Mouse (Mus musculus) midbrain, embryonic 14.5 days (tissue): Measurements from ENCODE around the gene Flt4. TPM values are rescaled to one million over a fixed set of nuclear protein-coding genes. Genes with fewer than 3 reads are reported as not detected.
A peak's percentile ranks its signal among the peaks of the same experiment; 100 is the strongest.

Experiments
- ATAC-seq: fragments of 200-750 bp; cut with Nextera tagmentation; 2 replicates; pipeline ENCODE4 v1.8.0; 2017; ENCODE audit warnings: moderate number of reproducible peaks, moderate library complexity; ENCODE audit not compliant: low FRiP score, low TSS enrichment
- DNase-seq: peaks from one replicate; pipeline ENCODE4 v3.0.0-alpha.2; 2015
- H3K27ac ChIP-seq: fragments of 300-500 bp; sonication (generic); replicated peaks from 2 replicates; pipeline ENCODE4 v1.5.1; 2014; ENCODE audit warnings: mild to moderate bottlenecking, low read depth, low read length, moderate library complexity
- H3K27me3 ChIP-seq: fragments of 300-500 bp; sonication (generic); 2 replicates; pipeline ENCODE4 v1.6.1; 2014; ENCODE audit warnings: low read length, control low read depth, mixed read lengths; ENCODE audit not compliant: control insufficient read depth, insufficient read depth
- H3K36me3 ChIP-seq: fragments of 300-500 bp; sonication (generic); 2 replicates; pipeline ENCODE4 v1.6.1; 2014; ENCODE audit warnings: low read length, control low read depth; ENCODE audit not compliant: control insufficient read depth, insufficient read depth
- H3K4me1 ChIP-seq: fragments of 300-500 bp; sonication (generic); 2 replicates; pipeline ENCODE4 v1.6.1; 2014; ENCODE audit warnings: mild to moderate bottlenecking, antibody characterized with exemption, low read length, control low read depth; ENCODE audit not compliant: control insufficient read depth, insufficient read depth
- H3K4me2 ChIP-seq: fragments of 300-500 bp; sonication (generic); 2 replicates; pipeline ENCODE4 v1.6.1; 2014; ENCODE audit warnings: mild to moderate bottlenecking, low read length, moderate library complexity
- H3K4me3 ChIP-seq: fragments of 300-500 bp; sonication (generic); replicated peaks from 2 replicates; pipeline ENCODE4 v1.5.1; 2014; ENCODE audit warnings: low read depth, low read length
- H3K9ac ChIP-seq: fragments of 300-500 bp; sonication (generic); replicated peaks from 2 replicates; pipeline ENCODE4 v1.6.1; 2014; ENCODE audit warnings: mild to moderate bottlenecking, low read length, moderate library complexity
- H3K9me3 ChIP-seq: fragments of 300-500 bp; sonication (generic); 2 replicates; pipeline ENCODE4 v1.6.1; 2016; ENCODE audit warnings: low read length, control low read depth, mixed read lengths; ENCODE audit not compliant: control insufficient read depth
- WGBS: fragments of 180-500 bp; shearing (Covaris S2); extraction: QIAGEN DNeasy Blood & Tissue Kit; methylation state at CpG from one replicate; pipeline ENCODE4 v1.1.7; 2014; 5-methylcytosine and 5-hydroxymethylcytosine counted together
- polyA plus RNA-seq: library from polyadenylated mRNA; unstranded; fragments of >200 nt; fragmentation: Nextera tagmentation; extraction: Ambion mirVana; gene quantifications from 2 replicates; pipeline ENCODE4 v1.2.1, GENCODE M21; 2014

Flt4 gene
- polyA plus RNA-seq, 1 experiment from 2014 or later, result 2.1 TPM

DNA sequence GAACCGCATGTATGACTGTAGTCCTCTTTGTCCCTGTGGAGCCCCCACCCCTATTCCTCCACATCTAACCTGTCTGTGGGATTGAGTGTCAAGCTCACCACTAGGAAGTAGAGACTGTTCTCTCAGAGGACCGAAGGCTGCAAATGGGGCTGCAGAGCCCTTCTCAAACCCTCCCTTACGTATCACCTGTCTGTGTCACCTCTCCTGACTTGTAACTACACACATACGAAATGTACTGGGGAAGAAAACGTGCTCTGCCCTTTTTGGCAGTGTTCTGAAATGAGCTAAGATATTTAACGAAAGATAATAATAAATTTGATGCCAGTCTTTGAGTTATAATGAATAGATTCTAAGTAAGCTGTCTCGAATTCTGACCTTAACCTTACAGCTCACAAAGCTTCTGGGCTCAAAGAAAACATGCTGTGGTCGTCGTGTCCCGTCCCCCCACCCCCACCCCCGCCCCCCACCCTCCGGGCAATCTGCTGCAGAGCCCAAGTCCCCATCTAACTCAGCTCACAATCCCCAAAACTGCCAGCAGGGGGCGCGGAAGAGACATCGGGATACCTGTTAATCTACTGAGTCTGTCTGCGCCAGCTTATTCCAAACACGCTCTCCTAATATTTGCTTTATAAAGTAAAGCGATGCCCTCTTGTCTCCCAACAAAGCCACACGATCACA lies 43.5 kb downstream of the Flt4 start:
- WGBS, result 27% methylated on average over 19 of the region's 19 CpGs
- DNase-seq (peak; percentile 89), ATAC-seq (peak; percentile 68; the same call in 1 of the 2 replicates)
- Histone ChIP-seq H3K4me3 (no peak overlapping the region), H3K27me3 (no peaks in the 10 kb centered on the region), H3K9ac (no peak overlapping the region; the same call in 1 of the 2 replicates), H3K4me2 (peak overlapping the region; percentile 43), H3K27ac (no peak overlapping the region), H3K4me1 (0 out of 2 replicates have a peak, but pooled peaks cover 3% of the 10 kb centered on the region), H3K9me3 (no peaks in the 10 kb centered on the region), H3K36me3 (no peaks in the 10 kb centered on the region)

DNA sequence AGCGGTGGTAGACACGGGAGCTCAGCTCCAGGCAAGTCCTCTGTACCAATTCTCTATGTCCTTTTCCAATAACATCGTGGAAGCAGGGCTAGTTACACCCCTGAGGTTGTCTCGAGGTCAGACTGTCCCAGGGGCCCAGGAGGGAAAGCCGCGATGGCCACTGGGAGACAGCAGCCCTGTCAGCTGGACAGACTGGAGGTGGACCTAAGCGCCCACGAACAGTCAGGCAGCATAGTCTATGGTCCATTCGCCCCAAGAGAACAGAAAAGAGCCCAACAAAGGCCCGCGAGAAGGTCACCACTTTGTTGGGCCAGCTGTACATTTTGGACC lies 44.0 kb downstream of the Flt4 start:
- DNase-seq (no peak), ATAC-seq (no peak)
- Histone ChIP-seq H3K4me2 (peak overlapping the region; percentile 43), H3K27ac (no peak overlapping the region), H3K9me3 (no peaks in the 10 kb centered on the region), H3K4me3 (no peak overlapping the region), H3K27me3 (no peaks in the 10 kb centered on the region), H3K36me3 (no peaks in the 10 kb centered on the region), H3K4me1 (0 out of 2 replicates have a peak, but pooled peaks cover 3% of the 10 kb centered on the region), H3K9ac (no peak overlapping the region; the same call in 1 of the 2 replicates)
- WGBS, result 43% methylated on average over 11 of the region's 11 CpGs

DNA sequence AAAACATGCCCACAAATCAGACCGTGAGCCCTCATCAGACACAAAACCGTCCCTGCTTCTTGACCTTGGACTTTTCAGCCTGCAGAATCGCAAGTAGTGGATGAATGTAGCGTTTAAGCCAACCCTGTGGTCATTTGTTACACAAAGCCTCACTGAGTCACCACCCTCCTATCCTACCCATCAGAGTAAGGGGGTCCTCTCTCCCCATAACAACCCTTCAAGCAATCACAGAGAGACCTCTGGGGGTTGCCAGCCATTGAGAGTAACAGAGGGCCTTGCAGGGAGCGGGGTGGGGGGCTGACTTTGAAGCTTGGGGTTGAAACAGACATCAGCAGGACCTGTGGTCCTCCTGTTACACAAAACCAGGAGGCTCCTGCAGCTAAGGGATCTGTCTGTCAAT lies 45.6 kb downstream of the Flt4 start:
- Histone ChIP-seq H3K27ac (no peak overlapping the region), H3K9me3 (no peaks in the 10 kb centered on the region), H3K4me2 (no peak overlapping the region), H3K4me3 (no peak overlapping the region), H3K36me3 (no peaks in the 10 kb centered on the region), H3K9ac (no peak overlapping the region), H3K27me3 (no peaks in the 10 kb centered on the region), H3K4me1 (0 out of 2 replicates have a peak, but pooled peaks cover 3% of the 10 kb centered on the region)
- DNase-seq (no peak), ATAC-seq (no peak)
- WGBS, result 89% methylated on average over 5 of the region's 5 CpGs

DNA sequence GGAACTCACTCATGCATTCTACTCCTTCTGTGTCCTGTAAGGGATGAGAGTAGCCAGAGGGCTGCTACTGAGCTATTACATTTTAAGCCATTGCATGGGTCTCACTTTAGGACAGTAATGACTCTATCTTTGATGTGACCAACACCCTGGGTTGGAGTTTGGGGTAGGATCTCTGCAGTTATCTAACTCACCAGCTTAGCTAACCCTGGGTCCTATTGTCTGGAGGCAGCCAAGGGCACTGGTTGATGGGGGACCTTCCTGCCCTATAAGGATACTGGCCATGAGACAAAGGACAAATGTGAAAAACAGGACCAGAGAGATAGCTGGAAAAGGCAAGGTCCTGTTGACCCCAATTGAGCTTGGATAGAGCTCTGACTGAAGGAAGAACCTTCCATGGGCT lies 46.4 kb downstream of the Flt4 start:
- ATAC-seq (no peak), DNase-seq (no peak)
- Histone ChIP-seq H3K4me3 (no peak overlapping the region), H3K27me3 (no peaks in the 10 kb centered on the region), H3K4me1 (0 out of 2 replicates have a peak, but pooled peaks cover 3% of the 10 kb centered on the region), H3K9ac (no peak overlapping the region), H3K9me3 (no peaks in the 10 kb centered on the region), H3K4me2 (no peak overlapping the region), H3K27ac (no peak overlapping the region), H3K36me3 (no peaks in the 10 kb centered on the region)

DNA sequence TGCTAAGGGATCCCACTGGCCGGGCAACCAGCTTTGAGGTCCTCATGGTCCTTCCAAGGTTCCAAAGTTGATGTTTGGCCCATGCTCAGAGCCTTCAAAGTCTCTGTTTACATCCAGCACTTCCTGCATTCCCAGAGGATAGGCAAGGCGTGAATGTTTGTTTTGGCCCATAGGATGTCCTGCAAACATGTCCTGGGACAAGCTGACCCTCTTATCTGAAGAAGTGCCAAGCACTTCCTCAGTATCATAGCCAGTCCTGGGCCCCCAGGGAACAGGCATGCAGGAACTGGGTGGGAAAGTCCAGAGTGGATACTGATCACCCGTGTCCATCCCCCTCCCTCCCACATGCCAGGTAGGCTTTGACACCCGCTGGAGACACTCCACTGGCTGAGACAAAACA lies 49.0 kb downstream of the Flt4 start:
- no peaks in the 10 kb centered on the region for H3K36me3 ChIP-seq
- ATAC-seq (no peak), DNase-seq (no peak)
- H3K27me3 ChIP-seq, result no peaks in the 10 kb centered on the region
- H3K27ac ChIP-seq, result no peak overlapping the region
- no peak overlapping the region for H3K9ac ChIP-seq
- no peak overlapping the region for H3K4me2 ChIP-seq
- 84% methylated on average over 4 of the region's 4 CpGs for WGBS
- H3K9me3 ChIP-seq, result no peaks in the 10 kb centered on the region
- H3K4me3 ChIP-seq, result no peak overlapping the region
- 0 out of 2 replicates have a peak, but pooled peaks cover under 1% of the 10 kb centered on the region for H3K4me1 ChIP-seq

DNA sequence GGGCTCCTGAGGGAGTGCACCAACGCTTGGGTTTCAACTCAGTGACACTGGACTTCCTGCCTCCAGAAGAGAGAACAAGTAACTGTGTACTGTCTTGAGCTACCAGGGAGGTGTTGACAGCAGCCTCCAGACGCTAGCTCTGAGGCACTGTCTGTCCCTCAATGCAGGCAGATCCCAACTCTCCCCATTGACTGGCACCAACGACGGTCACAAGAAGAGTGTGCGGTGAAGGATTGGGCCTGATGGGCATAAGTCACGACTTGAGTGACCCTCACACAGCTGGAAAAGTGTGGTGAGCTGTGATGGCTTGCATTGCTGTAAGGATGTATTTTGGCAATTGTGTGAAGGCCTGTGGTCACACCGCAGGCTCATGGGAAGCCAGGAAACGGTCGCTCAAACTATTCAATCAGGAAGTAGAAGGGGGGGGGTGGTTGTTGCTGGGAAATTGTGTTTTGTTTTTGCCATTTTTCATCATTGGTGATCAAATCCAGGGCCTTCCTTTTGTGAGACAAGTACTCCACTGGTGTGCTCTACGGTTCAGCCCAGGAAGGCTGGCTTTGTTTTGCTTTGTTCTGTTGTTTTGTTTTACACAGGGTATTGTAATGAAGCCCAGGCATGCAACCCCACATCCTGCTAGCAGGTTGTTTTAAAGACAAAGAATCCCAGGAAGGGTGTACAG lies 49.9 kb downstream of the Flt4 start:
- ATAC-seq (no peak), DNase-seq (no peak)
- H3K9ac ChIP-seq, result no peak overlapping the region
- no peak overlapping the region for H3K27ac ChIP-seq
- H3K4me2 ChIP-seq, result no peak overlapping the region
- no peak overlapping the region for H3K4me3 ChIP-seq
- no peaks in the 10 kb centered on the region for H3K36me3 ChIP-seq
- WGBS, result 72% methylated on average over 10 of the region's 10 CpGs
- no peaks in the 10 kb centered on the region for H3K9me3 ChIP-seq
- no peaks in the 10 kb centered on the region for H3K27me3 ChIP-seq
- no peaks in the 10 kb centered on the region for H3K4me1 ChIP-seq

DNA sequence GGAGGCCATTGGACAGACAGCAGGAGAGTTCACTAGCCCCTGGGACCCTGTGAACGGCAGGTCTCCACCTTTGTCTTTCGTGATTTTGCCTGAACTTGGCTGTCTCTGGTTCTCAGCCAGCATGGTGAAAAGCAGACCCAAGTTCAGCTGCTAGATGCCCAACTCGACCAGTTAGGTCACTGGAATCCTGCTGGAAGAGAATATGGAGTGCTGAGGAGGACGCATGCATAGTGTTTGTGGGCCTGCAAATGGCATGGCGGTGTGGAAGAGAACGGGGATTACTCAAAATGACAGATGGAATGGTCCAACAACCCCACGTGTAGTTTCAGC lies 50.4 kb downstream of the Flt4 start:
- no peak for ATAC-seq
- no peak for DNase-seq
- no peaks in the 10 kb centered on the region for H3K9me3 ChIP-seq
- no peaks in the 10 kb centered on the region for H3K4me1 ChIP-seq
- no peak overlapping the region for H3K4me3 ChIP-seq
- no peaks in the 10 kb centered on the region for H3K27me3 ChIP-seq
- H3K9ac ChIP-seq, result no peak overlapping the region
- no peaks in the 10 kb centered on the region for H3K36me3 ChIP-seq
- 73% methylated on average over 7 of the region's 7 CpGs for WGBS
- H3K27ac ChIP-seq, result no peak overlapping the region
- no peak overlapping the region for H3K4me2 ChIP-seq

DNA sequence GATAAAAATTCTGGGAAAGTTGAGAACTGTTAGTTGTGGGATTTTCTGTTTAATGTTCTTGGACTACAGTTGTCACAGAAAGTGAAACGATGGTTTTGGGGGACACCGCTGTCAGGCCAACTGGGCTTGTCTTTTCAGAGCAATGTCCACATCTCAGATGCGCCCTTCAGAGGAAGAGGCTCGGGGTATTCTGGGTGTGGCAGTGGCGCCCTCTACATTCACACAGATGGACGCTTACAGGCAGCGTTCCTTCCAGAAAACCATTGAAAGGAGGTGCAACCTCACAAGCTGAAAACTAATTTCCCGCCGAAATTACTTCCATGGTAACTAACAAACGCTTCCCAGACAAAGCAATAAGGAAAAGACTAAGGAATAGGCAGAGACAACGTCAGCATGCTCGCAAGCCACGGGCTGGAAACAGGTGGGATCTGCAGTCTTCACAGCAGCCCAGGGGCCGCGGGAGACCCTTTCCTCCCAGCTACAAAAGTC lies 53.3 kb downstream of the Flt4 start:
- H3K36me3 ChIP-seq, result no peaks in the 10 kb centered on the region
- H3K27ac ChIP-seq, result no peak overlapping the region
- H3K9ac ChIP-seq, result no peak overlapping the region
- H3K4me3 ChIP-seq, result no peak overlapping the region
- no peaks in the 10 kb centered on the region for H3K4me1 ChIP-seq
- H3K27me3 ChIP-seq, result no peaks in the 10 kb centered on the region
- no peaks in the 10 kb centered on the region for H3K9me3 ChIP-seq
- ATAC-seq, result no peak
- 62% methylated on average over 15 of the region's 15 CpGs for WGBS
- DNase-seq, result no peak
- no peak overlapping the region for H3K4me2 ChIP-seq

DNA sequence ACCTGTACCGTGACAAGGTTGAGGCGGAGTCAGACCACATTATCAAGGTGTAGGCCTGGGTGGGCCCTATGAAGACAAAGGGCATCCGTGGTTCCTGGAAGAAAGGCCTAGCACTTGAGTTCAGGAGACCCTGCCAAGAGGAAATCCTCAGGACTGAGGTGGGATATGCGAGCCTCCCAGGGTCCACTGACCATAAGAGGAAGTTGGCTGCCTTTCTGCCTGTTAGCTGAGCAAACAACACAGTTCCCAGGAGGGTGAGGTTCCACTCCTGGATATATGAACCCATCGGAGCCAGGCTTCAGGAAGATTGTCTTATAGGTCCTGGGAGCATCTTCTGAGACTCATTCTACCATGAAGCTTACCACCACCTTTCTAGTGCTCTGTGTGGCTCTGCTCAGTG lies 54.2 kb downstream of the Flt4 start, which contains the start of gene Scgb3a1:
TSS of gene Scgb3a1 (plus strand) at position 301 of the 400 bp plus-strand sequence.
- H3K27me3 ChIP-seq, result no peaks in the 10 kb centered on the region
- WGBS, result 86% methylated on average over 5 of the region's 5 CpGs
- no peaks in the 10 kb centered on the region for H3K4me1 ChIP-seq
- no peaks in the 10 kb centered on the region for H3K9me3 ChIP-seq
- no peak within 1 kb of the TSS for H3K9ac ChIP-seq
- DNase-seq (no peak), ATAC-seq (no peak)
- H3K4me3 ChIP-seq, result no peak within 1 kb of the TSS
- H3K4me2 ChIP-seq, result no peak within 1 kb of the TSS
- 0 out of 2 replicates have a peak, but pooled peaks cover under 1% of the 10 kb centered on the region for H3K36me3 ChIP-seq
- H3K27ac ChIP-seq, result no peak within 1 kb of the TSS
